Mouse (Mus musculus) liver, embryonic 14.5 days (tissue): ENCODE data around the gene Terf2. TPM values are rescaled to one million over a fixed set of nuclear protein-coding genes. Genes with fewer than 3 reads are reported as not detected.

Experiments
- ATAC-seq: fragments of 200-750 bp; cut with Nextera tagmentation; 2 replicates; pipeline ENCODE4 v1.8.0; 2017; ENCODE audit warnings: moderate number of reproducible peaks, mild to moderate bottlenecking, moderate library complexity; ENCODE audit not compliant: insufficient read depth
- DNase-seq, 3 experiments: peaks; one replicate each; pipeline ENCODE4 v3.0.0-alpha.2; 2012 to 2013; ENCODE audit warnings: low read depth in 3 of 3, low spot score in 3 of 3
- H3K27ac ChIP-seq: fragments of 300-500 bp; sonication (generic); 2 replicates; pipeline ENCODE4 v1.5.1; 2014; ENCODE audit warnings: moderate library complexity, mild to moderate bottlenecking, control low read depth, inconsistent platforms
- H3K27me3 ChIP-seq: fragments of 300-500 bp; sonication (generic); 2 replicates; pipeline ENCODE4 v1.6.1; 2014; ENCODE audit warnings: mild to moderate bottlenecking, low read length, moderate library complexity; ENCODE audit not compliant: control insufficient read depth, insufficient read depth
- H3K36me3 ChIP-seq: fragments of 300-500 bp; sonication (generic); replicated peaks from 2 replicates; pipeline ENCODE4 v1.6.1; 2014; ENCODE audit warnings: low read depth; ENCODE audit not compliant: control insufficient read depth, insufficient read depth
- H3K4me1 ChIP-seq, 2 experiments: fragments of 200-500 bp in 1 of 2; fragments of 300-500 bp in 1 of 2; sonication (generic) in 1 of 2; replicated peaks; 2 replicates each; pipeline ENCODE4 v1.6.1; 2012 to 2014; ENCODE audit warnings: antibody characterized with exemption in 1 of 2, inconsistent platforms in 1 of 2, low read length in 1 of 2; ENCODE audit not compliant: control insufficient read depth in 2 of 2, insufficient read depth in 2 of 2
- H3K4me2 ChIP-seq: fragments of 300-500 bp; sonication (generic); 2 replicates; pipeline ENCODE4 v1.6.1; 2014; ENCODE audit warnings: low read depth, mild to moderate bottlenecking, control low read depth, moderate library complexity
- H3K4me3 ChIP-seq, 2 experiments: fragments of 200-500 bp in 1 of 2; fragments of 300-500 bp in 1 of 2; sonication (generic) in 1 of 2; 2 replicates each; pipeline ENCODE4 v1.5.1; 2012 to 2014; ENCODE audit warnings: low read depth in 2 of 2, low read length in 2 of 2, mild to moderate bottlenecking in 2 of 2, control low read depth in 1 of 2, inconsistent platforms in 1 of 2, moderate library complexity in 1 of 2; ENCODE audit not compliant: insufficient read depth in 1 of 2
- H3K9ac ChIP-seq: fragments of 300-500 bp; sonication (generic); replicated peaks from 2 replicates; pipeline ENCODE4 v1.6.1; 2014; ENCODE audit warnings: mild to moderate bottlenecking, control low read depth, moderate library complexity
- H3K9me3 ChIP-seq: fragments of 300-500 bp; sonication (generic); 2 replicates; pipeline ENCODE4 v1.6.1; 2016; ENCODE audit warnings: low read length, mixed read lengths; ENCODE audit not compliant: control insufficient read depth
- CTCF ChIP-seq: IDR thresholded peaks from 2 replicates; pipeline ENCODE4 v1.5.1; 2016; ENCODE audit warnings: antibody characterized with exemption, low read depth, control low read depth
- EP300 ChIP-seq: IDR thresholded peaks from 2 replicates; pipeline ENCODE4 v1.6.1; 2016; ENCODE audit warnings: antibody characterized with exemption, low read depth
- WGBS: fragments of 180-500 bp; shearing (Covaris S2); extraction: QIAGEN DNeasy Blood & Tissue Kit; methylation state at CpG from one replicate; pipeline ENCODE4 v1.1.7; 2014; ENCODE audit not compliant: insufficient replicate concordance; 5-methylcytosine and 5-hydroxymethylcytosine counted together
- polyA plus RNA-seq, 2 experiments: library from polyadenylated mRNA; depleted of rRNA in 1 of 2; stranded (reverse) in 1 of 2; unstranded in 1 of 2; fragments of >200 nt; fragmentation: Nextera tagmentation in 1 of 2; extraction: Ambion mirVana in 1 of 2; gene quantifications; 2 replicates each; pipeline versions ENCODE4 v1.2.1 to v1.2.3; 2012 to 2014

The Terf2 gene
- polyA plus RNA-seq, 2 experiments: 5.3 to 9.3 TPM

GRCm38 (mm10) chr8:107056973-107057369 is 39.4 kb downstream of the Terf2 start:
- Histone ChIP-seq H3K27me3 (no peaks in the 10 kb centered on the region), H3K27ac (no peak overlapping the region), H3K4me2 (peak overlapping the region; percentile 93), H3K9ac (peak overlapping the region; percentile 71), H3K4me3 (peak overlapping the region; percentile 68 to 100), H3K4me1 (peaks cover 11 to 12% of the 10 kb centered on the region in 2 experiments; a peak in 2 of 4 replicates), H3K36me3 (peaks cover 24% of the 10 kb centered on the region), H3K9me3 (no peaks in the 10 kb centered on the region)
- peak; percentile 31 for ATAC-seq
- DNase-seq: peak in 1 of 3 experiments; percentile 5
- whole genome bisulfite sequencing: under 1% methylated on average over 33 of the region's 33 CpGs
- 0 out of 2 replicates have a peak, but pooled peaks have one; percentile 22 for TF ChIP-seq CTCF
- TF ChIP-seq EP300: no peak

DNA sequence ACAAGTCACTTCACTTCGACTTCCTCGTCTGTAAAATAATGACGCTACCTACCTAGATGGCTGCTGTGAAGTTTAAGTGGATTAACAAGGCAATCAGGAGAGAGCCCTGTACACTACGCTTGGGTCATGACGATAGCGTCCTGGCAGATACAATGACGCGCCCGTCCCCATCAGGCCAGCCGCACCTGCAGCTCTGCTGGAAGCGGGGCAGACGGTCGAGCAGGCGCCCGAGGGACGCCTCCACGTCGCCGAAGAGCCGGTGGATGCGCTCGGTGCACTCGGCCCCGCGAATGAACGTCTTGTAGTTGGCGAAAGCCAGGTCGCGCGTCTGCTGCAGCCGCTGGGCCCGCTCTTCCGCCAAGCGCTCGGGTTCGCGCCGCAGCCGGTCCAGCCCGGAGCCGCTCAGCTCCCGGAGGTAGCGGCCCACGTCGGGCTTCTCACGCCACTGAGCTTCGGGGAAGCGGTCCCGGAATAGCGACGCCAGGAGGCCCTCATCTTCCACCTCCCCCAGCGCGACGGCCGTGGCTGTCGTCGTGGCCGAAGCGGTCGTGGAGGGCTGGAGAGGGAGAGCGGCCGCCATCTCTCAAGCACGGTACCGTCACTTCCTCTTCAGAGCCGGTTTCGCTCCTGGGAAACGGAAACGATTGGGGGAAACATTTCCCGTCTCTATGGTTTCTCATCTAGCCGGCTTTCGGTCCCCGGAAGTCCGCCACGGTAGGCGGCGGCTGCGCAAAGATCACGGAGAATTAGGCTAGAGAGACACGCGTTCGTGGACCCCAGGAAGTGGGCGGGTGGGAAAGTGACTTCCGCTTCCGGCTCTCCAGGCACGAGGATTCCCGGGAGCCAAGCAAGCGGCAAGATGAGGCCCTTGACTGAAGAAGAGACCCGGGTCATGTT is 40.0 kb downstream of the Terf2 start, which contains the start of the genes Cog8 and Nip7:
Gene Cog8, minus strand, starts transcription at position 614 of the 897 bp plus-strand sequence.
Gene Nip7, plus strand, starts transcription at position 802 of the 897 bp plus-strand sequence.
- Histone ChIP-seq H3K9ac (peak within 1 kb of the TSS; percentile 91), H3K27ac (peak within 1 kb of the TSS; percentile 72), H3K9me3 (no peaks in the 10 kb centered on the region), H3K4me2 (peak within 1 kb of the TSS; percentile 93), H3K36me3 (peaks cover 29% of the 10 kb centered on the region), H3K4me1 (peaks cover 11 to 12% of the 10 kb centered on the region in 2 experiments; a peak in 2 of 4 replicates), H3K27me3 (no peaks in the 10 kb centered on the region), H3K4me3 (peak within 1 kb of the TSS; percentile 68 to 100)
- DNase-seq (peak; percentile 94 to 96 (median 94)), ATAC-seq (peak; percentile 92)
- TF ChIP-seq EP300 (0 out of 2 replicates have a peak, but pooled peaks have one; percentile 30), CTCF (no peak)
- WGBS: under 1% methylated on average over 88 of the region's 88 CpGs

DNA sequence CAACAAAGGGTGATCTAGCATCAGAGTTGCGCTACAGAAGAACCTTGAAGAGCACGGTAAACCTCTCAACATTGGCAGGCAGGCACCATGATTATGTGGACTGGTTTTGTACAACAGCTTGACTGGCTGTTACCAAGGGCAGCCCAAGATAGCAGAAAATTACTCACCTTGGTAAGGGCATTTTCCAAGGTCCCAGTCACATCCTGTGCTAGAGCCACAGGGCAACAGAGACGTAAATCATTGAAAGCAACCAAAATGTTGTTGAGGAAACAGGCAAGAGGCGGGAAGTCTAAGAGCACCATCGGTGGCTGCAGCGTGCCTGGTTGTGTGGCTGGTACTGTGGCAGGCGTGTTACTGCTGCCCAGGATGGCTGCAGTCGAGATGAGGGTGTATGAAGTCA is 44.3 kb downstream of the Terf2 start:
- H3K4me3 ChIP-seq: no peak overlapping the region
- H3K27me3 ChIP-seq: no peaks in the 10 kb centered on the region
- no peak overlapping the region for H3K4me2 ChIP-seq
- H3K9ac ChIP-seq: no peak overlapping the region
- no peak for DNase-seq
- no peak overlapping the region for H3K27ac ChIP-seq
- ATAC-seq: no peak
- WGBS: 86% methylated on average over 8 of the region's 8 CpGs
- H3K9me3 ChIP-seq: no peaks in the 10 kb centered on the region
- no peak for TF ChIP-seq EP300
- no peak for TF ChIP-seq CTCF
- peaks cover 8 to 13% of the 10 kb centered on the region in 2 experiments for H3K4me1 ChIP-seq
- H3K36me3 ChIP-seq: peaks cover 31% of the 10 kb centered on the region

DNA sequence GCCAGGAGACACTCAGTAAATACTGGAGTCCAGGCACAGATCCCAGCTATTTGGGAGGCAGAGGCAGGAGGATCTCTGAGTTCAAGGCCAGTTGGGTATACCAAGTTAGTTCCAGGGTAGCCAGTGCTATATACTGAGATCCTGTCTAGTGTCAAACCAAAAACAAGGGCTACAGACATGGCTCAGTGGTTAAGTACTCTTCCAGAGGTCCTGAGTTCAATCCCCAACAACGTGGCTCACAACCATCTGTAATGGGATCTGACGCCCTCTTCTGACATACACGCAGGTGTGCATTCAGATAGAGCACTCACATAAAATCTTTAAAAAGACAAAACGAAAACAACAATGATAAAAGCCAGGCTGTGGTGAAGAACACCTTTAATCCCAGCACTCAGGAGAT is 46.9 kb downstream of the Terf2 start:
- WGBS: 83% methylated on average over 4 of the region's 4 CpGs
- peak overlapping the region; percentile 83 for H3K4me2 ChIP-seq
- peaks cover 57% of the 10 kb centered on the region for H3K36me3 ChIP-seq
- peak overlapping the region in 1 of 2 experiments; percentile 68; a peak in 1 of 4 replicates for H3K4me3 ChIP-seq
- H3K4me1 ChIP-seq: peaks cover 0 to 11% of the 10 kb centered on the region in 2 experiments; a peak in 2 of 4 replicates
- no peak overlapping the region for H3K9ac ChIP-seq
- ATAC-seq (no peak), DNase-seq (no peak)
- H3K27me3 ChIP-seq: no peaks in the 10 kb centered on the region
- no peaks in the 10 kb centered on the region for H3K9me3 ChIP-seq
- TF ChIP-seq CTCF (no peak), EP300 (no peak)
- H3K27ac ChIP-seq: no peak overlapping the region
